Mouse (Mus musculus): ENCODE data around the gene Bbs10. TPM values are rescaled to one million over a fixed set of nuclear protein-coding genes. Genes with fewer than 3 reads are reported as not detected.

Gene Bbs10
- total RNA-seq (2023): 1.8 TPM

GRCm38 (mm10) chr10:111298140-111299098 is at the start of gene Bbs10:
Bbs10 (plus strand) TSS chr10:111298679.

Other genes starting within 250 kb of the Bbs10 start
- gene Osbpl8, start 133.9 kb upstream of the Bbs10 start, total RNA-seq (2023): 57.7 TPM
- gene Nap1l1, start 174.5 kb downstream of the Bbs10 start, total RNA-seq (2023): 191 TPM
- gene Phlda1, start 207.6 kb downstream of the Bbs10 start, total RNA-seq (2023): 4.7 TPM